Mouse (Mus musculus) cerebellum, adult (tissue): Measurements from ENCODE around the gene Fbxl15.
A peak's percentile ranks its signal among the peaks of the same experiment; 100 is the strongest.

Experiments used
- ATAC-seq: cut with Nextera tagmentation; 2 replicates; pipeline ENCODE4 v1.9.2; 2017; ENCODE audit warnings: mild to moderate bottlenecking, moderate library complexity, mixed read lengths; ENCODE audit not compliant: insufficient number of reproducible peaks, low FRiP score, low TSS enrichment

Gene Fbxl15

DNA sequence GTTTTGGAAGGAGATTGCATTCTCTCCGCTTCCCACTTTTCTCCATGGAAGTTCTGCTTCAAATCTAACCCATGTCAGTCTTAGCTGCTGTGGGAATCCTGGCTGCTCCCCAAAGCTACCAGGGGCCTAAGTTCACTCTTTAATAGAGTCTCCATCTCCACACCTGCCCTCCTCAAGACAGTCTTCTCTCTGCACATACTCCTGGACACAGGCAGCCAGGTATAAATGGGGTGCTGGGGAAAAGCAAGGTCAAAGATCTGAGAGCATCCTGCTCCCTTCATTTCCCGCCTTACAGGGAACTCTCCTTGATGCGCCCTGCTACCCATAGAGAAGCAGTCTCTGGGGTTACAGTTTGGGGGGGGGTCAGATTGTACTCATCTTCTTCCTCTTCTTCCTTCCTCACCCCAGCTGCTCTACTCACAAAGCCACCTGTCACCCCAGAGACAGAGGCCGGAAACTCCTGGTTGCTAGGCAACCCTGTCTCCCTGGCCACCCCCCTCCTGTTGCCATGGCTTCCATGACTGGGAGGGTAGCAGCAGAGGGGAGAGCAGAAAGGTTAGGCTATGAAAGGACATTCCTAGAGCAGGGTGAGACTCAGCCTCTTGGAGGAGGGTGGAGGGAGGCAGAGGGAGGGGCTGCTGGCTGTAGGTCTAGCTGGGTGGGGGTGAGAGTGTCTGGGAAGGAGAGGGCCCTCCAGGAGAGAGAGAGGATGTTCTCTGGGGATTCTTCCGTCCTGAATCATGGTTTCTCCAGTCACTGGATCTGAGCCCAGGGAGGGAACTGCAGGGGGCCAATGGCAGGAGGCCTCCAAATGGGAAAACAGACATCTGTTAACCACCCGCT lies 6.7 kb upstream of the Fbxl15 start:
- peak; percentile 32; the same call in 1 of the 2 replicates for ATAC-seq

DNA sequence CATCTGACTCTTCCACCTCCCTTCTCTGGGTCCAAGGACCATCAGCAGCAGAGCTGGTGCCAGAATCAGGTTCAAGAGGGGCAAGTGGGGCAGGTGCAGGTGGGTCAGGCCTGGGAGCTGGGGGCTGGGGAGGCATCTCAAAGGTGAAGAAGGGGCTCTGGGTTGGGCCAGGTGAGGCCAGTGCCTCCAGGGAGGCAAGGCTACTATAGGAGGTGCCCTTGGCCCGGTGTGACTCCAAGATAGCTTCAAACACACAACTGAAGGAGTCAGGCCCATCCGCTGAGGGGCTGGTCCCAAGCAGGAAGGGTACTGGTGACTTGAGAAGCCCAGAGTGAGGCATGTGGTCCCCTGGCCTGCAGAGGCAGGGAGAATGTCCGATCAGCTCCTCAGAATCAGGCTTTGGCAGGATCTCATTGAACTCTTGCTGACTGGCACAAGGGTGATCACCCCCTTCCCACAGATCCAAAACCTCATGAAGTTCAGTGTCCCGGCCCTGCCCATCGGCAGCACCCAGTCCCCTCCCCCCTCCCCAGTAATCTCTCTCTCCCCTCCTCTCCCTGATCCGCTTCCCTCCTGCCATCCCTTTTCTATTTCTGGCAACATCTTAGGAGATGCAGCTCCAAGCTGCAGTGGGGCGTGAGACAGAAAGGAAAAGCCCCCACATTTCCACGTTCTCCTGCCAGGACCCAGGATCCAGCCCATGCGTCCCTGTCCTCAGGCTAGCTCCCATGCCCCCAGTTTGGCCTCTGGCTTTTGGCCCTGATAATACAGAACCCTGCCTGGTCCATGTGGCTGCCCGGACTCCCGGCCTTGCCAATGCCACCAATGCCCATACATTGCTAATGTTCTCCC lies 5.6 kb upstream of the Fbxl15 start:
- no peak for ATAC-seq

DNA sequence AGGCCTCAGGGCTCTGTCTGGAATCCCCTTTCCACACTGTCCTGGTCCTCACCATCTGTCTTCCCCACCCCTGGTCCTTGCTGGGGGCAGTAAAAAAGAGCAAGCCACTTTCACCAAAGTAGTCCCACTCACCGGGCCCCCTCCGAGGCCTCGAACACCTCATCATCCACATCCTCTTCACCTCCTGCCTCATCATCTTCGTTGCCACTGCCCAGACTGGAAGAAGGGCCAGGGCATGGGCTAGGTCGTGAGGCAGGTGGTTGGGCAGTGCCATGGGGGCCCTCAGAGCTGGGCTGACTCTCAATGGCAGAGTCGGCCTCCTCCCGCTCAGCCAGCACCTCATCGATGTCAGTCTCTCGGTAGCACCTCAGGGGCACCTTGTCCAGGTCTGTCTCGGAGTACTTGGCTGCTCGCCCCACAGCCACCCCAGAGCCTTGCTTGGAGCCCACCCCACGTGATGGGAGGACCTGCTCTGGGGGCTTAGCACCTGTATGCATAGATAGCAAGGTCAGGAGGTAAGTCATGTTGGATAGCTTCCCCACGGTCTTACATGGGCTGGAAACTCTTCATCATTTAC lies 4.9 kb upstream of the Fbxl15 start:
- ATAC-seq = no peak

DNA sequence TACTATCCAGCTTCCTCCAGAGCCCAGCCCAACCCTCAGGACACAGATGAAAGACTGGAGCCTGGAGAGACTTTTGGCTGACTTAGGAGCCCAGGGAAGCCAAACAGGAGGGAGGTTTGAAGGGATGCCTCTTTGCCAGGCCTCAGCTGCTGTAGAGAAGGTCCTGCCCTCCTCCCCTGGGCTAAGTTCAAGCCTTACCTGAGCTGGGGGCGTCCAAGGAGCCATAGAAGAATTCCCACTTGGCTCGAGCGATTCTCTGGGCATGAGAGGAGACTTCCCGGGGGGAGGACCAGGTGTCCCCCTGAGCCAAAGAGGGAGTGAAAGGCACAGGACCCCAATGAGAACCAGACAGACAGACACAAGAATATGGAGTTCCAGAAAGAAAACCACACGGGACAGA lies 4.3 kb upstream of the Fbxl15 start:
- ATAC-seq = no peak

DNA sequence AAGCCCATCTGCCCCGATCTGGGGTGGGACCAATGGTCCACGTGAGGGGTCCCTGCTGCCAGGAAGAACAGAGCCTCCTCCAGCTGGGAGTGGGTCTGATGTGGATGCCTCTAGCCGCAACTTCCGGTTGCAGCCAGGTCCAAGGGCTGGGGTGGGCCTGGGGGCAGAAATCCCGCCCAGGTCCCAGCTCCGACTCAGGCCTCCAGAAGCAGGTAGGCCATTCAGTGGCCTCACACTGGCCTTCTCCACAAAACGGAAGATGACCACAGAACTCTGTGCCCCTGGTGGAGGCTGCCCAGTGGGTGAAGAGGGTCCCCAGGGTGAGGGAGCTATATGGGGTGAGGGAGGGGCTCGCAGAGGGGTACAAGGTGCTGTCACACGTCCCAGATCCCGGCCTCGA lies 3.6 kb upstream of the Fbxl15 start:
- ATAC-seq = no peak

DNA sequence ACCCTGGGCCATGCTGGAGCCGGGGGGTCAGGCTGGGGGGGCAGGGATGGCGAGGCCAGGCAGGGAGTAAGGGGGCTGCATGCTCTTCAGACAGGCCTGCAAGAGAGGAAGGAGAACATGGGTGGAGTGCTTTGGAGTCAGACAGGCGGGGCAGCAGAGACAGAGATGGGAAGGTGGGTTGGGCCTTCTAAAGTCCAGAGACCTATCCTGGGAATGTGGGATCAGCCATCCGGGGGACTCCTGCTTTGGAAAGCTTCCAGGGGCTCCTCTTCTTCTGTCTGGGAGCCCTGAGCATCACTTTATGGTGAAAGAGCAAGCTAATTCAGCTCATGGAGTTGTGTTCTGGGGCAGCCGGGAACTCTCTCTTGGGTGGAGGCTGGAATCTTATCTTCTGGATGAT lies 3.1 kb upstream of the Fbxl15 start:
- ATAC-seq = no peak

DNA sequence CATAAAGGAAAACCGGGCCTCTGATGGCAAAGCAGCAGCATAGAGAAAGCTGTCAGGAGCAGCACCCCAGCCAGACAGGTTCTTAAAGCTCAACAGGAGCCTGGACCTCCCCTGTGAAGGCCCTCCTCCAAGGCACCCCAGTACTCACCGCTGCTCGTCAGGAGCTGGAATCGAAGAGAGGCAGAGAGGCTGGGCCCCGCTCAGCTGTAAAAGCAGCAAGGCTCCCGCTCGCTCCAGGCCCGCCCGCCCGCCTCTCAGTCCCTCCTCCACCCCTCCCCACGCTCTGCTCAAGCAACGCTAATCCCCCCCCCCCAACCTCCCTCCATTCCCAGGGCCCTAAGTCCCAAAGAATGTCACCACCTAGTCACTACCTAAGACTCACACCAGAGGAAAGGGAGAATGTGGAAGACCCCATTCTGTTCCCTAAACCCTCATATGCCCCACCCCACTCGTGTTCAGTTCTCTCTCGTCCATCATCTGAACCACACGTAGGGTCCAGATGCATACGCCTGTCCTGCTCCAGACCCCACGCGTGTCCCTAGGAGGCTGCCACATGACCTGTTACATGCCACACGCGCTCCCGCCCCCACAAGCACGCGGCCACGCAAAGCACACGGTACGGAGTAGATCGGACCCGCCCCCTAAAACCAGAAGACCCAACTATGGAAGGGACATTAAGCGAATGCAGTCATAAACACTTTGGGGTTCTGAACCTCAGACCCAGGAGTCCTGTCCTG lies 1.8 kb upstream of the Fbxl15 start:
- no peak for ATAC-seq

DNA sequence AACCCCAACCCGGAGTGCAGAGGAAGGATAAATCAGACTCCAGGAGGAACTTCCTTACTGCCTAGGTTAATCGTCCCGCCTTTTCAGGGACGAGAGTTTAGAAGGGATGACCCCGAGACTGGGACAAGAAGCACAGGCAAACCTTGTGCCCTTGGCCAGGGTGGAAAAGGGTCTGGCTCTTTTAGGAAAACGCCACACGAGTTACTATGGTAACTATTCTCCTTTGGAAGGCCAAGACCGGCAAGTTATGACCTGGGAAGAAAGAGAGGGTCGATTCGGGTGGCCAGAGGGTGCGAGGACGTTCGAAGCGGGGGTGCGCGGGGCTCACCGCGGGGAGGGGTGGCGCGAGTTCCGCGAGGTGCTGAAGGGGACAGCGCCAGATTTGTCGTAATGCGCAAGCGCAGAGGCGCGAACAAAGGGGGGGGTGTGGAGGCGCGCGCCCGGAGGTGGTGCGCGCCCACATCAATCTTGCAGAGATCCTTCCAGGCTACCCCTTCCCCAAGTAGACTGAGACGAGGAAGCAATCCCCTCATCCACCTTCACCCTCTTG lies 1.2 kb upstream of the Fbxl15 start, which contains the start of gene Psd:
TSS of gene Psd (minus strand) at position 401 of the 550 bp plus-strand sequence.
- no peak for ATAC-seq

DNA sequence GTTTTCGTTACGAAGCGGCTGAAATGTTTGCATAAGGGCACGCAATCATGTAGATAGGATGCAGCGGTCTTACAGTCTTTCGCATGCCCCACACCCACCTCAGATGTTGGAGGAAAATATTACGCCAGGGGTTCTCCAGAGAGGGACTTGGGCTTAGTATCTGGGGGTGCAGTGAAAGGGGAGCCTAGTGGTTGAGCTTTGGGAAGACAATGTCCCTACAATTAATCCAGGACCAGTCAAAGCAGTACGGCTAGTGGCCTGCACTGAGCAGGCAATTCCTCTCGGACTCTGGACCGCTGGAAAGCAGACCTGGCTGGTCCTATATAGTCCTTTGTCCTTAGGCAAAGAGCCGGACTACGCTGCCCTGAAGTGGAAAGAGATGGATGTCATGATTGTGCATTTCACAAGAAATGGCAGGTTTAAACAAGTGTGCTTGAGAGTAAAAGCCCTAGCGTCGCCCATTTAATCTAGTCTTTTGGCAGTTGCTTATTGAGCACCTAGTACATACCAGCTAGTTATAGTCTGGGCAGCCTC lies 386 bp upstream of the Fbxl15 start:
- no peak for ATAC-seq

DNA sequence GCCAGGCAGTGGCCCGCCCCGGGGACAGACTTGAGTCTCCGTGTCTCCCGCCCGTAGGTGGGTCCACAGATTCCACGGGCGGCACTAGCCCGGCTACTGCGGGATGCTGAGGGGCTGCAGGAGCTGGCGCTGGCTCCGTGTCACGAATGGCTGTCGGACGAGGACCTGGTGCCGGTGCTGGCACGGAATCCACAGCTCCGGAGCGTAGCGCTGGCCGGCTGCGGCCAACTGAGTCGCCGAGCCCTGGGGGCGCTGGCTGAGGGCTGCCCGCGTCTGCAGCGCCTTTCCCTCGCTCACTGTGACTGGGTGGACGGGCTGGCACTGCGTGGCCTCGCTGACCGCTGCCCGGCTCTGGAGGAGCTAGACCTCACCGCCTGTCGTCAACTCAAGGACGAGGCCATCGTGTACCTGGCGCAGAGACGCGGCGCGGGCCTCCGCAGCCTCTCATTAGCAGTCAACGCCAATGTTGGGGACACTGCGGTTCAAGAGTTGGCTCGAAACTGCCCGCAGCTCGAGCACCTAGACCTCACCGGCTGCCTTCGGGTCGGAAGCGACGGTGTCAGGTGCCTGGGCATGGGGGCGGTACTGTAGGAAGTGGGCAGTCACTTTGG lies 1.2 kb downstream of the Fbxl15 start:
- peak; percentile 1; the same call in 1 of the 2 replicates for ATAC-seq

DNA sequence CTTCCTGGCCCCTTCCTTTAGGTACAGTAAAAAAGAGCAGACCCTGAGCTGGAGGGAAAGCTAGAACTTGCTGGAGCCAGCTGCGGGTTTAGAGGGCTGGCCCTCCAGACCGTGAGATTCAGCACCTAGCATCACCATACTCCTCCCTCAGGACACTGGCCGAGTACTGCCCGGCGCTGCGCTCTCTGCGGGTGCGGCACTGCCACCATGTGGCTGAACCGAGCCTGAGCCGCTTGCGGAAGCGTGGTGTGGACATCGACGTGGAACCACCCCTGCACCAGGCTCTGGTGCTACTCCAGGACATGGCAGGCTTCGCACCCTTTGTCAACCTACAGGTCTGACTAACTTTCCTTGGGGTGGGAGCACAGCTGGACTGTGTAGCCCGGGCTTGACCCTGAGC lies 2.0 kb downstream of the Fbxl15 start:
- ATAC-seq = no peak

DNA sequence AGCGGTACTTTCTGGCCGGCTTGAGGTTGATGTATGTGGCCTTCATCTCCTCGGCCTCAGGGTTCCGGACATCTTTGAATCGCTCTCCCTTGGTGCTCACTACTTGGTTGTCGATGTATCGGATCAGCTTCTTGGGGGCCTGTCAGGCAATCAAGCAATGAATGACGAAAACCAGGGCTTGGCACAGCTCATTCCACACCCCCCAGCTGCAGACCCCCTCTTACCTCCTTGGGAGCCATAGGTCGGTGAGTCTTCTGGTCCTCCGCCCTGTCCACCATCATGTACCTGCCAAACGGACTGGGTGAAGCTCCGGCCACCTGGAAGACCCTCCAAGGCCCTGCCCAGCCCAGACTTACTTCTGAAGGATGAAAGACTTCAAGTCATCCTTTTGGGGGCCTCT lies 2.7 kb downstream of the Fbxl15 start:
- ATAC-seq = no peak

DNA sequence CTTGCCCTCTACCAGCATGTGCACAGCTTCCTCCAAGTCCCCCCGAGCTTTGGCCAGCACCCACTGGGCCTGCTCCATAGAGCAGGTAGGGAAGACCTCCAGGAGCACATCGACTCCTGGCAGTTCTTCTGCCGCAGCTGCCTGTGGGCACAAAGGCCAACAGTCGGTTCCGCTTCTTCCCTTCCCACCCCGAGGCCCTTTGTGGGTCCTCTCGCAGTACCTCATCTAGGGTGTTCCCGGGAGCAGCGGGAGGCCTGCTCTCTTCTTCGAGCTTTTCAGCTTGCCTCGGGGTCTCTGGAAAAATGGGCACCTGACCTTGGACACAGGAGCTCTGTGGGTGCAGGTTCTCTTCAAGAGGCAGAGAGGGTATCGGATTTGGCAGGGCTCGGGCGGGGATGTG lies 3.3 kb downstream of the Fbxl15 start:
- ATAC-seq = no peak

DNA sequence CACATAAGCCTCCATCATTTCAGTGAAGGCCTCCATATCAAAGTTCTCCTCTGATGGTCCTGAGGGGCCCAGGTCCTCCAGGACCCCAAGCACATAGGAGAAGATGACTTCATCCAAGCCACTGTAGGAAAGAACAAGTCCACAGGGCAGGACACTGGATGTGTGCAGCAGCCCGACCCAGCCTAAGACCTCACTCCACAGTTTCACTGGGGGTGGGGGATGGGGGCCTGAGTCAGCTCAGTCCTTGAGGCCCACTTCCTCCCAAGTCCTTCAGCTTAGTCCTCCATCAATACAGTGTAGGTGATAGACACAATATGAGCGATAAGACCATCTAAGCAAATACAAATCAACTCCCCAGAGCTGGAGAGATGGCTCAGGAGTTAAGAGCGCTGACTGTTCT lies 4.0 kb downstream of the Fbxl15 start:
- ATAC-seq = no peak

DNA sequence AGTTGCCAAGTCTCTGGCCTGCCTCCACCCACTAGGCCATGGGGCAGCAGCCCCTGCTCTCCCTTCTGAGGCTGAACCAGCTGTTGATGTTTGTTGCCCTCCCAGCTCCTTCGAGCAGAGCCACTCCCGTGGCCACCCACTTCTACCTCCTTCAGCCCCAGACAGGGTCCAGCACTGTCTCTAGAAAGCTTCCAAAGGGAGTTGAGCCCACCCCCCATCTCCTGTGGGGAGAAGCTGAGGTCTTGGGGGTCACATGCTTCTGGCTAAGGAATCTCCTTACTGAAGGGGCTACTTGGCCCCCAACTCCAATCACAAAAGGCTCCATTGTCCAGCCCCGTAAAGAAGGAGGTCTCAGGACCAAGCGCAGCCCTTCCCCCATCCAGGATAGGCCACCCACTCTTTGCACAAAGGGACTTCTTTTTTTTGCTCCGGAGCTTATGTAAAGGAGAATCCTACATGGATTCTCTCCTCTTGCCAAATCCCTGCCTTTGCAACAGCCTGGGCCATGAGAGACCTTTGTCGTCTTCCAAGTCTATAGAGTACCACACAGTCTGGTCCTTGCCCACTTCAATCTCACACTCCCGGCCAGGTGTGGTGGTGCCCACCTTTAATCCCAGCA lies 4.8 kb downstream of the Fbxl15 start:
- no peak for ATAC-seq

DNA sequence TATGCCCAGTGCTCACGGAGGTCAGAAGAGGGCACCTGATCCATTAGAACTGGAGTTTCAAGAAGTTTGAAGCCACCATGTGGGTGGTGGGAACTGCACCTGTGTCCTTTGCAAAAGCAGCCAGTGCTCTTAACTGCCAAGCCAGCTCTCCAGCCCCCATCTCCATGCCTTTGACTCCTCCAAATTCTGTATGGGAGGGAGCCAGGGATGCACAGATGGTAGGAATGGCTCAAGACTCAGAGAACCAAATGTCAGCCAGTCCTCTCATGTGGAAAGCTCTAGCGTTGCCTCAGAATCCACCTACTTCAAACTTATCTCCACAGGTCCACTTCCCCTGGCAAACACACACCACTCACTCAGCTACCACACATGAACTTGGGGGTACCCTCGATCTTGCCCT lies 5.9 kb downstream of the Fbxl15 start:
- no peak for ATAC-seq

DNA sequence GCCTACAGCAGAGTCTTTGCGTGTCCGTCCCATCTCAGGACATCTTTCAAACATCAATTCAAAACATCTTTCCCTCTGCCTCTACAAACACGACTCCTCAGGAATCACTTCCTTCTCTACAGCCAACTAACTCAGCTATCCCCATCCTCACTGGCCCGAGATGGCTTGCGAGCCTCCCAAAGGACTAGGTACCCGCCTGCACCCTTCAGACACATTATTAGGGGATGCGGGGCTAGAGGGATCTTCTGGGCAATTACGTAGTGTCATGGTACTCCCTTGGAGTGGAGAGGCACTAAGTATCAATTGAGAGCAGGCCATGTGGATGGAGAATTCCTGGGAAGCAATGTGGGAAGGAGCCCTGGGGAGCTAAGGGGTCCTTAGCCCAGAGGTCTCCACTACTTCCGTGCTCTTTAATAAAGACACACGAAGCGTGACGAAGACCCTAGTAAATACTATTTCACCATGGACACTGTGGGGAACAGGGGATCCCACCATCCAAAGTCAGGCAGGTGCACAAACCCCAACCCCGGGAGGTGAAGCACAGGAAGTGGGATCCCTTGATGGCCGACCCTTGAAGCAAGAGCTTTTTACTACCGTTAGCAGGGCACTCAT lies 9.8 kb downstream of the Fbxl15 start:
- no peak for ATAC-seq

DNA sequence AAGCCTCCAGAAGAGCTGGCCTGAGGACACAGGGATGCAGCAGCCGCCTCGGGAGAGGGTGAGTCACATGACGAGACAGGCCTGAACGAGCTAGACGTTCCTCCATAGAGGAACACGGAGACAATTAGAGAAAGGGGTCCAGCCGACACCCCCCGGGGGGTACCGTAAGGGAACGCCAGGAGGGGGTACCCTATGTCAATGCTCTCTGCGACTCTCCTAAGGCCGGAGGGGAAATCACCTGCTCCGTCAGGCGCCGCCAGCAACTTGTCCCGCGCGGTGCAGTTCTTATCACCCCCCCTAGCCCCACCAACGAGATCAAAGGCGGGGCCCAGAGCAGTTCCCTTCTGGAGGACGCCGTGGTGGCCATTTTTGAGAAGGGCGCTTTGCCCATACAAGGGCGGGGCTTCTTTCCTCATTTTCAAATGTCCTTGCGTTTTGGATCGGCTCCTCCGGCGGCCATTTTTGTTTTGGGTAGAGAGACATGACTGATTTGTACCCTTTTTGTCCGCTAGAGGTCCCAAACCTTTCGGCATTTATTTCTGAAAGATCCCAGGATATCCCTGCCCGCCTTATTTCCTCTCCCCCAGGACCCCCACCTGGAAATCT lies 10.4 kb downstream of the Fbxl15 start, which contains the start of gene Cuedc2:
TSS of gene Cuedc2 (minus strand) at position 372 of the 606 bp plus-strand sequence.
- ATAC-seq = peak; percentile 59
